Mouse (Mus musculus) cerebellum, postnatal 4 days (tissue): ENCODE results near the gene Ltb4r2.

Source experiments
- DNase-seq, 2 experiments: peaks; one replicate each; pipeline ENCODE4 v3.0.0; 2022; ENCODE audit warnings: low spot score in 2 of 2, mixed read lengths in 1 of 2

The Ltb4r2 gene

GRCm38 (mm10) chr14:55781310-55781709, 20.1 kb downstream of the Ltb4r2 start:
- DNase-seq = peak in 1 of 2 experiments; percentile 52

GRCm38 (mm10) chr14:55782361-55782960, 21.2 kb downstream of the Ltb4r2 start:
- DNase-seq = peak in 1 of 2 experiments; percentile 1

DNA sequence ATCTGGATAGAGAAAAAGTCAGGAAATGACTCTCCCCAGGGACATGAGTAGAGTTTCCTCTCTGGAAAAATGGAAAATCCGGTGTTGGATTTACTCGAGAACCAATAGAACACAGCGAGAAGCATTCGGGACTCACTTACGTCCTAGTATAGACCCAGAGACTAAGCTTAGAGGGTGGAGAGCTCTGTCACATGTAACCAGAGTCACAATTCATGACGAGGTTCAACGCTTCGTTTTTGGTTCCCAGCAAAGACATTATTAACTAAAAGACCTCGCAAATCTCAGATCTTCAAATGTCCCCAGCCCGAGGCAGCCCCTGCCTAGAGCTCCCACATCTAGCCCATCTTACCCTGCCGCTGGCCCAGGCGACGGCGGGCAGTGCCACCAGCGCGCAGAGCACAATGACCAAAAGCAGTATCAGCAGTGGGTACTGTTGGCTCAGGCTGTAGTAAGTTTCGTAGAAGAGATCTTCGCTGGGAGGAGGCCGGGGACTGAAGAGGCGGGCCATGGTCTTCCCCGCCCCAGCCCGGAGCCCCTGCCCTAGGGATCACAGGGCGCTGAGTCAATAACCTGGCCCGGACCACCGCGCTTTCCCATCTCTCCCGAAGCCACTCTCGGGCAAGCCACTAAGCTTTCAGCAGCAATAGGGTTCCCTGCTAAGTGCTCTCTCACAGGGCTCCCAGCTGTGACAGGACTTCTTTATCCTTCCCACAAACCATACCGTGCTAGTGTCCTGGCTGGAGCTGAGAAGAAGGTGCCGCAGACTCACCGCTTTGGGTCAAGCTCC, 22.1 kb downstream of the Ltb4r2 start:
- DNase-seq = peak in 1 of 2 experiments; percentile 2

- DNase-seq = peak in 1 of 2 experiments; percentile 1
Observed at GRCm38 (mm10) chr14:55783958-55784235, 22.7 kb downstream of the Ltb4r2 start, which contains the start of gene Adcy4. TSS of gene Adcy4 (minus strand) at chr14:55784095.

- no peak for DNase-seq
Observed at GRCm38 (mm10) chr14:55785195-55785594, 24.0 kb downstream of the Ltb4r2 start.

- DNase-seq = no peak
Observed at GRCm38 (mm10) chr14:55787731-55788130, 26.5 kb downstream of the Ltb4r2 start.

GRCm38 (mm10) chr14:55788256-55789050, 27.2 kb downstream of the Ltb4r2 start, which contains the start of gene Ripk3:
TSS of gene Ripk3 (minus strand) at chr14:55788865.
- no peak for DNase-seq

GRCm38 (mm10) chr14:55793461-55793860, 32.2 kb downstream of the Ltb4r2 start:
- no peak for DNase-seq

DNA sequence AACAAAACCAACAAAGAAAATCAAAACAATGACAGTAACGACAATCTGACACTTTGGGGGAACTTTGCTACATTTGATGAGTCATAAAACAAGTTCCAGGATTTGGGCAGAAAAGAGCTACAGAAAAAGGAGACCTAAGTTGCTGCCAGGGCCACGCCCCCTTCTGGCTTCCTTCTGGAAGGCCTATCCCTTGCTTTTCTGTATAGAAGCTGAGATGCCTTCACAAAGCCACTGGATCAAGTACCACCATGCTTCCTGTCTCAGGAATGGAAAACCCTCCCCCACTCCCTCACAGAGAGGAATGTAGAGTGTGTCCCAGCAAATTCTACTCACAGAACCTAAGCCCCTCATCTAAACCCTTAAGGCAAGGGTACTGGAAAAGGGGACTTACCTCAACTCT, 32.7 kb downstream of the Ltb4r2 start:
- no peak for DNase-seq

DNA sequence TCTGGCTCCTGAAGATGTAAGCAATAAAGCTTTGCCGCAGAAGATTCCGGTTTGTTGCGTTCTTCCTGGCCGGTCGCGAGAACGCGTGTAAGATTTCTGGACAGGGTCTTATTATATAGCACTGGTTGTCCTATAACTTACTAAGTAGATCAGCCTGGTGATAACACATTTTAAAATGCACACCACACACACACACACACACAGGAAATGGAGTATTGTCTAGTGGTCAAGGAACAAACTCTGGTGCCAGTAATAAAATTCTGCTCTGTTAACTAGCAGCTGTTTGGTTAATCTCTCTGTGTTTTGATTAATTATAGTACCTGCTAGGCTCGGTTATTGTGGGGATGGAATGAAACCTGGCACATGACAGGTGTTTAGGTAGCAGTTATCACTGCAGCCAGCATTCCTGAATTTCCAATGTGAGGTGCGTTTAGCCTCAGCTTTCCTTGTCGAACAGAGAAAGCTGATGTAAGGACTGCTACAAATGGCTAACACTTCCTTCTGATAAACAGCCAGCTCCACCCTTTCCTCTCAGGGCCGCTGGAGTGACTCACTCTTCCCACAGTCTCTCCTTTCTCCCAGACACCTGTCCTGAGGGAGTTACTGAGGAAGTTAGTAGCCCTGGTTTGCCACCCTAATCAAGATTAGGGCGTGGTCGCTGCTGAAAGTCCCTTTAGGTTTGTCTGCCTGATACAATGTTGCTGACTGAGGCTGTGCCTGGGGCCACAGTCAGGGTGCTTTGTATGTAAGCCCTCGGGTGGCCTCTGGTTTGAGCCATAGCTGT, 34.3 kb downstream of the Ltb4r2 start:
- no peak for DNase-seq
